Mouse (Mus musculus) olfactory bulb, adult 2 months (tissue): Measurements from ENCODE around the gene Zbtb22.

Experiments used
- CTCF ChIP-seq: fragments of 200-500 bp; IDR thresholded peaks from 2 replicates; pipeline ENCODE4 v1.5.1; 2012; ENCODE audit warnings: low read depth, mild to moderate bottlenecking, low read length, moderate library complexity; ENCODE audit not compliant: insufficient read depth
- POLR2A ChIP-seq: fragments of 200-500 bp; IDR thresholded peaks from 2 replicates; pipeline ENCODE4 v1.6.1; 2012; ENCODE audit warnings: mild to moderate bottlenecking, low read depth, low read length, moderate library complexity; ENCODE audit not compliant: insufficient read depth

GRCm38 (mm10) chr17:33911813-33912414, 3.8 kb upstream of the Zbtb22 start:
- no peak for TF ChIP-seq CTCF
- no peak for TF ChIP-seq POLR2A
